Mouse (Mus musculus) heart, embryonic 12.5 days (tissue): ENCODE results near the gene Atp6v1g1. TPM values are rescaled to one million over a fixed set of nuclear protein-coding genes. Genes with fewer than 3 reads are reported as not detected.

ENCODE experiments used
- ATAC-seq: fragments of 200-750 bp; cut with Nextera tagmentation; 2 replicates; pipeline ENCODE4 v1.8.0; 2017; ENCODE audit warnings: moderate TSS enrichment, moderate library complexity; ENCODE audit not compliant: insufficient number of reproducible peaks, low FRiP score
- H3K27ac ChIP-seq: fragments of 300-500 bp; sonication (generic); 2 replicates; pipeline ENCODE4 v1.5.1; 2016; ENCODE audit warnings: mild to moderate bottlenecking, moderate library complexity; ENCODE audit not compliant: poor library complexity, severe bottlenecking
- H3K27me3 ChIP-seq: fragments of 300-500 bp; sonication (generic); replicated peaks from 2 replicates; pipeline ENCODE4 v1.6.1; 2016; ENCODE audit warnings: mild to moderate bottlenecking, moderate library complexity
- H3K36me3 ChIP-seq: fragments of 300-500 bp; sonication (generic); 2 replicates; pipeline ENCODE4 v1.6.1; 2016; ENCODE audit warnings: mild to moderate bottlenecking, moderate library complexity
- H3K4me1 ChIP-seq: fragments of 300-500 bp; sonication (generic); replicated peaks from 2 replicates; pipeline ENCODE4 v1.6.1; 2016; ENCODE audit warnings: mild to moderate bottlenecking
- H3K4me2 ChIP-seq: fragments of 300-500 bp; sonication (generic); 2 replicates; pipeline ENCODE4 v1.6.1; 2016; ENCODE audit warnings: mild to moderate bottlenecking, moderate library complexity
- H3K4me3 ChIP-seq: fragments of 300-500 bp; sonication (generic); 2 replicates; pipeline ENCODE4 v1.5.1; 2016; ENCODE audit warnings: mild to moderate bottlenecking
- H3K9ac ChIP-seq: fragments of 300-500 bp; sonication (generic); 2 replicates; pipeline ENCODE4 v1.6.1; 2016; ENCODE audit warnings: mild to moderate bottlenecking, moderate library complexity
- H3K9me3 ChIP-seq: fragments of 300-500 bp; sonication (generic); replicated peaks from 2 replicates; pipeline ENCODE4 v1.6.1; 2016; ENCODE audit warnings: mild to moderate bottlenecking, moderate library complexity
- WGBS: fragments of 180-500 bp; shearing (Covaris S2); methylation state at CpG from one replicate; pipeline ENCODE4 v1.1.7; 2016; 5-methylcytosine and 5-hydroxymethylcytosine counted together
- polyA plus RNA-seq: library from polyadenylated mRNA; unstranded; fragments of >200 nt; fragmentation: Nextera tagmentation; extraction: Ambion mirVana; gene quantifications from 2 replicates; pipeline ENCODE4 v1.2.1, GENCODE M21; 2016

The Atp6v1g1 gene
- polyA plus RNA-seq, 1 experiment from 2014 or later: 196 TPM

DNA sequence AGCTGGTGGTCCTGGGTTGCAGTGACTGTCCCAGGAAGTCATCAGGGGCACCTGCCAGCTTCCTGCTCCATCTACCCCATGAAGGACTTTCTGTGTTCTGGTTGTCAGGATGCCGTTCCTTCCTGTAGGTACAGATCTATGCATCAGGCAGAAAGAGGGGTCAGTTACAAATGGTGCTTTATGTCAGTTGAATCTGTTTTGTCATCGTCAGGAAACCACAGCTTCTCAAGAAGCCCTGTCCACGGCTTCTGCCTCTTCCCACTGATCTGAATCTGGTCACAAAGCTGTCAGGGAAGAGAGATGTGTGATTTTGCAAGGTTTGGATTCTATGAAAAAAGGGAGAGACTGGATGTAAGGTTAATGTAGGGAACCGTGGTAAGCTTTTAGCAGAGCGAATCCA is 29.6 kb upstream of the Atp6v1g1 start:
- 79% methylated on average over 5 of the region's 5 CpGs for WGBS
- ATAC-seq: no peak
- Histone ChIP-seq H3K4me1 (no peaks in the 10 kb centered on the region), H3K9me3 (no peaks in the 10 kb centered on the region), H3K27ac (no peak overlapping the region), H3K4me2 (no peak overlapping the region), H3K9ac (no peak overlapping the region), H3K4me3 (no peak overlapping the region), H3K27me3 (peaks cover 3% of the 10 kb centered on the region; the same call in 1 of the 2 replicates), H3K36me3 (no peaks in the 10 kb centered on the region)

DNA sequence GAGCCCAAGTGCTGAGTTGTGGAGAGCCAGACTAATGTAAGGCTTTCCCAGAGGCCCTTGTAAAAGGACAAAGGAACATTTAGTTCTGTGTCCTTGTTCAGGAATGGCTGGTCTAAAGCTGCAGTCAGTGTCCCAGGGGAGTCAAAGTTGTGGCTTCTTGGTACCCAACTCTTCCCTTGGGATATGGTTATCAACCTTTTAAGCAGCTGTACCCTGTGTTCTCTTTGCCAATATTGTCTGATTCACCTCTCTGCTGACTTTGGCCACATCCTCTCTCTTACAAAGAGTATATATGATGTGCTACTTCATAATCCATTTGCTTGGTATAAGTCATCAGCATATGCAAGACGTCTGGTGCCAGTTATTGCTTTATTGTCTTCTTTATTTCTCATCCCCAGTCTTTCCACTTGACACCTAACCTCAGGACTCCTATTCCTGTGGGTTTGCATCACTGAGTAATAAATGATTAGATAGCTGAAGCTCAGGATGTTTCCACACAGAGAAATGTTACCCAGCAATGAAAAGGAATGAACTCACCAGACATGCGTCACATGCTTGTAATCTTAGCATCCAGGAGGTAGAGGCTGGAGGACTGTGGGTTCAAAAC is 22.7 kb upstream of the Atp6v1g1 start:
- WGBS: 68% methylated on average over 2 of the region's 2 CpGs
- H3K36me3 ChIP-seq: no peaks in the 10 kb centered on the region
- no peaks in the 10 kb centered on the region for H3K27me3 ChIP-seq
- no peak overlapping the region for H3K9ac ChIP-seq
- H3K27ac ChIP-seq: no peak overlapping the region
- H3K4me3 ChIP-seq: no peak overlapping the region
- no peak for ATAC-seq
- H3K9me3 ChIP-seq: no peaks in the 10 kb centered on the region
- H3K4me1 ChIP-seq: no peaks in the 10 kb centered on the region
- H3K4me2 ChIP-seq: no peak overlapping the region

DNA sequence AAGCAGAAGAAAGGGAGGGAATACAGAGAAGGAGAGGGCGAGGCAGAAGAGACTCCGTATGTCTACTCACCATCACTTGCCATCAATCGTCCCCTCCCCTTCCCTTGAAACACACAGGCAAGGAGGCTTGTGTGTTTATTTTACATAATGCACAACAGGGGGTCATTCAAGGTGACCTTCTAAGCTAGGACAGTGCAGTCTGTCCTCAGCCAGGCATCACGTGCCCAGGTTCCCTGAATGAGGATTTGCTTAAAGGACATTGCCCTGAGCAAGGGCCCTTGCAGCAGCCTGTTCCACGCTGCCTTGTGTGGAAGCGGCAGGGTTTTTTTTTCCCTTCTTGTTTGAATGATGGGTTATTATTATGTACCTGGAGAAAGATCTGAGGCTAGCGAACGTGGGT is 19.1 kb upstream of the Atp6v1g1 start:
- Histone ChIP-seq H3K9ac (no peak overlapping the region), H3K27me3 (no peaks in the 10 kb centered on the region), H3K9me3 (no peaks in the 10 kb centered on the region), H3K4me2 (no peak overlapping the region), H3K27ac (no peak overlapping the region), H3K4me1 (no peaks in the 10 kb centered on the region), H3K36me3 (no peaks in the 10 kb centered on the region), H3K4me3 (no peak overlapping the region)
- ATAC-seq: no peak
- WGBS: 78% methylated on average over 8 of the region's 8 CpGs

DNA sequence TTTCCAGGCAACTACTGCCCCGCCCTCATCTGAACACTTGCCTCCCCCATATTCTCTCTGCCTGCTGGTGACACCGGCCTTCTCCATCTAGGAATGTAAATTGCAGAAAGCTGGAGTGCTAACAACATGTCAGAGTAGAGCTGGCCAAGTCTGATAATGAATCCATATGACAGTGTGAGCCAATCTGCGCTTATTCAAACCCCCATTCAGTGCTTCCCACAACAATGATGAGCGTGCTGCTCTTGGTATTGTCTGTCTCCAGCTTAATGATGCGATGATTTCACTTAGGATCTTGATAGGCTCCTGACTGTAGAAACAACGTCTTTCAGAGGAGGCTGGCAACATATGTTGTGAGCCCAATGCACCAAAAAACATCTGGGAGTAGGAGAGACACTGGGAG is 15.6 kb upstream of the Atp6v1g1 start:
- Histone ChIP-seq H3K9me3 (no peaks in the 10 kb centered on the region), H3K27ac (no peak overlapping the region), H3K4me3 (no peak overlapping the region), H3K36me3 (no peaks in the 10 kb centered on the region), H3K4me1 (no peaks in the 10 kb centered on the region), H3K27me3 (peaks cover 3% of the 10 kb centered on the region; the same call in 1 of the 2 replicates), H3K4me2 (no peak overlapping the region), H3K9ac (no peak overlapping the region)
- WGBS: 63% methylated on average over 6 of the region's 6 CpGs
- no peak for ATAC-seq

DNA sequence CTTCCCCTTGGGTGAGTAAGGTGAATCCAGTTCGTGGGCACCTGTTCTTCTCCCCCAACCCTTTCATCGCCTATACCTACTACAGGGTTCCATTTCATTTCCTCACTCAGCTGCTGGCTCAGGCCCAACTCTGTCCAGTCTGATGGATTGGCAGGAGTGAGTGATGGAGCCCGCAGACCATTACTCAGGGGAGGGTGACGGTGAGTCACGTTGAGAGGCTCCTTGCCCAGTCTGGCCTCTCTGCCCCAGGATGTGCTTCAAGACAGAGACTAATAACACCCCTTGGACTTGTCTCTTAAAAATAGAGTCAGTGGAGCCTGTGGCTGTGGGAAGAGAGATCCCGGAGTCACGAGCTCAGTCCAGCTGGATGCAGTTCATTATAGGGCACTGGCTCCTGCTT is 14.2 kb upstream of the Atp6v1g1 start:
- Histone ChIP-seq H3K4me3 (no peak overlapping the region), H3K27me3 (peaks cover 15% of the 10 kb centered on the region; the same call in 1 of the 2 replicates), H3K4me2 (no peak overlapping the region), H3K36me3 (no peaks in the 10 kb centered on the region), H3K27ac (no peak overlapping the region), H3K9ac (no peak overlapping the region), H3K4me1 (no peaks in the 10 kb centered on the region), H3K9me3 (no peaks in the 10 kb centered on the region)
- WGBS: 81% methylated on average over 7 of the region's 7 CpGs
- no peak for ATAC-seq

DNA sequence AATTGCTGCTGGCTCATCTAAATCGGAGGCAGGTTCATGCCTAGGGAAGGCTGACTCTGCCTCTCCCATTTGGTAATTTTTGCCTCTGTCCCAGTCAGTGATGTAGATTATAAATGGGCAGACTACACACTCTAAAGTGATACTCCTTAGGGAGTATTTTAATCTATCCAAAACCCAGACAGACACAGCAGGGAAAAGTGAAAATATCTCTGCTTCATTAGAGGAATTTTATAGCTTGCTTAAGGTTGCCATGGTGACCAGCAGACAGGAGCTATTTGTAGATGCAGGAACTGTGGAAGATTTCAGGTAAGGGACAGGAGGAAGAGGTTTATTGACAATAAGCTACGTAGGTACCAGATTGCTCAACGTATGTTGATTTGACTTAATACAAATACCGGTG is 7.0 kb upstream of the Atp6v1g1 start:
- no peak for ATAC-seq
- Histone ChIP-seq H3K4me1 (peaks cover 10% of the 10 kb centered on the region), H3K27me3 (peaks cover 15% of the 10 kb centered on the region; the same call in 1 of the 2 replicates), H3K9ac (no peak overlapping the region), H3K9me3 (no peaks in the 10 kb centered on the region), H3K4me2 (no peak overlapping the region), H3K27ac (no peak overlapping the region), H3K36me3 (no peaks in the 10 kb centered on the region), H3K4me3 (no peak overlapping the region)
- WGBS: 85% methylated on average over 4 of the region's 4 CpGs

DNA sequence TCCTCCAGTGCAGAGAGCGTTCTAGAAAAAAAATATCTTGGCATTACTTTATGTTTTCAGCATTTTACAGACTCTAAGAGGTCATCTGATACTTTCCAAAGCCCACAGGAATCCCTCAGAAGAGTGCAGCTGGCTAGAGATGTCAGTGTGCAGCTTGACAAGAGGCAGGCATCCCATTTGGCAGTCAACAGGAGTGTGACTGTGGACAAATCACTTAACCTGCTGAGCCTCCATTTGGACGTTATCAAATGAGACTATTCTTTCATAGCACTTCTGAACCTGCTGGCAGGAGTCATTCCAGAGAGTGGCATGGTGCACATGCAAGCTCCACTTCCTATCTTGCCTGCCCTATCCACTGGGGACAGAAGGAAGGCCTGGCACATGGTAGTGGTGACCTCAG is 2.4 kb upstream of the Atp6v1g1 start:
- 17% methylated on average over 2 of the region's 2 CpGs for WGBS
- Histone ChIP-seq H3K27me3 (no peaks in the 10 kb centered on the region), H3K9me3 (no peaks in the 10 kb centered on the region), H3K4me1 (peaks cover 40% of the 10 kb centered on the region), H3K9ac (no peak overlapping the region), H3K4me3 (no peak overlapping the region), H3K36me3 (0 out of 2 replicates have a peak, but pooled peaks cover 4% of the 10 kb centered on the region), H3K27ac (peak overlapping the region; percentile 55), H3K4me2 (no peak overlapping the region)
- no peak for ATAC-seq

DNA sequence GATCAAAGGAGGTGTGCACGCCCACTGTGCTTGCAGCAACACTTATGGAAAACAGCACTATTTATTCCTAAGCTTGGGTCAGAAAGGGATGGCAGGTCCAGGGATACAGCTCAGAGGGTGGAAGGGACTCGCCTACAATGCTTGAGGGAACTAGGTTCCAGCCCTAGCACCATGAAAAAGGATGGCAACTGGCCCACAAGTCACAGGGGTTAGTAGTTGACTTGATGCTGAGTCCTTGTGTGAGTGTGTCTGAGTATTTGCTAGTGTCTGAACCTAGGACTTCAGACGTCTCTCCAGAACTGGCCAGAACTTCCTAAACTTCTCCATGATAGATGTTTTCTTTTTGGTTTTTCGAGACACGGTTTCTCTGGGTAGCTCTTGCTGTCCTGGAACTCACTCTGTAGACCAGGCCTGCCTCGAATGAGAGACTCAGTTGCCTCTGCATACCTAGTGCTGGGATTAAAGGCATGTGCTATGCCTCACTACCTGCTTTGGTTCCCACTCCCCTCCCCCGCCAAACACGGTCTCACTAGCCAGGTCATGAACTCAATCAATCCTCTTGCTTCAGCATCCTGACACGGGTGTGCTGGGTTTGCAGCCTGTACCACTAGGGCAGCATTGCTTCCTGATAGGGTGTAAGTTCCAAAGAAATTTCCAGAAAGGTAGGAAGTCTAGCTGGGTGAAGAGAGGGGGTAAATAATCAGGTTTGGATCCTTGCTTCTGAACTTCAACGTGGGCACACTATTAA is 652 bp upstream of the Atp6v1g1 start:
- 62% methylated on average over 10 of the region's 10 CpGs for WGBS
- peak overlapping the region; percentile 62 for H3K27ac ChIP-seq
- no peaks in the 10 kb centered on the region for H3K27me3 ChIP-seq
- H3K4me2 ChIP-seq: peak overlapping the region; percentile 54
- peak overlapping the region; percentile 30 for H3K4me3 ChIP-seq
- ATAC-seq: peak; percentile 58
- H3K9ac ChIP-seq: no peak overlapping the region
- H3K36me3 ChIP-seq: peaks cover 15% of the 10 kb centered on the region
- peaks cover 47% of the 10 kb centered on the region for H3K4me1 ChIP-seq
- no peaks in the 10 kb centered on the region for H3K9me3 ChIP-seq

DNA sequence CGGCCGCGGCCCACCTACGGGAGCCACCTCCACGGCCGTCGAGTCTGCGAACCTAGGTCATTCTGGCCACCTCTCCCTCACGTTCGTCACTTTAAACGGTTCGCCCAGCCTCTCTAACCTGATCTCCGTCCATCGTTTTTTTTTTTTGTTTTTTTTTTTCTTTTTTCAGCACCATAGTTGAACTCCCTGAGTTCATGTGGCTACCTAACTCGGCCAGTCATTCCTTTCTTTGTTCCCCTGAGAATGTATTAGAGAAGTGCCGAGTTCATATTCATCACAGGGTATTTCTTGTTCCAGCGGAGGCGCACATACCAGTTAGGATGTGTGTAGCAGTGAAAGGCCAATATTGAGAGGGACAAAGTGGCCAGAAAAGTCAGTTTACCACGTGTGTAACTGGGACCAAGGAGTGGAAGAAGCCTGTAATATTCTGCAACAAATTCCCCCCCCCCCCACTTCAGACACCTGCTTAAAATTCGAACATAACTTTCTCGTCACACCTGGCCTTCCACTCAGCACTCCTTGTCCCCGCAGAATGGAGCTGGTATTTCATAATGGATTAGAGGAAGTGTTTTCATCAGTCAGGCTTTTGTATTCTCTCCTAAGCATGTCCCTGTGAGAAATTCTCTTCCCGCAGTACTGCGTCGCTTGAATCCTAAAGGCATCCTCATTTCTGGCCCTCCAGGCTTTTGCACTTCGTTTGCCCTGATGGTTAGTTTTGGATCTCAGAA is 823 bp downstream of the Atp6v1g1 start:
- peak overlapping the region; percentile 97 for H3K4me3 ChIP-seq
- no peak for ATAC-seq
- 21% methylated on average over 25 of the region's 26 CpGs for WGBS
- peak overlapping the region; percentile 76 for H3K4me2 ChIP-seq
- peak overlapping the region; percentile 88 for H3K27ac ChIP-seq
- peaks cover 47% of the 10 kb centered on the region for H3K4me1 ChIP-seq
- H3K36me3 ChIP-seq: peaks cover 25% of the 10 kb centered on the region
- H3K9me3 ChIP-seq: no peaks in the 10 kb centered on the region
- H3K27me3 ChIP-seq: no peaks in the 10 kb centered on the region
- peak overlapping the region; percentile 98 for H3K9ac ChIP-seq

DNA sequence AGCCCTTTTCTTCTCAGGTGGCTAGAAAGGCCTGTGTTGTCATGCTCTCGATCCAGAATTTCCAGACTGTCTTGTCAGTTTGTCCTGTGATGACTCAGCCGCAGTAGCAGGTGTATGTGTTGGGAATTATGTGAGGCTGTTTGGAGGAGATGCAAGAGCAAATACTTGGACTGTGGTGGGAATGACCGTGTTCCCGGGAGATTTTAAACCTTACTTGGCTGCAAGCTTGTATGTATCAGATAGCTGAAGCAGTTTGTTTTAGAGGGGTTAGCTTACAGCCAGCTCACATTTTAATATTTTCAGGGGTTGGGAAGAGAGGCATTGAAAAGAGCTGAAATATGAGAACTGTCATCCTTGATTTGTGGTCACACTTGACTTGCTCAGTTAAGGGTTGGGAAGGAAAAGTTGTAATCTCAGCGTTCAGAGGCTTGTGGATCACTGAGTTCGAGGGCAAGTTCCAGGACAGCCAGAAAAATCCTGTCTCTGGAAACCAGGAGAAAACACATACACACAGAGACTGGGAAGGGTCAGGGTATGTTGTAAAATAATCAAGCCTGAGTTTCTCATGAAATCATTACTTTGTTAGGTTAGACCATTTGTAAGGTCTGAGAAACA is 2.0 kb downstream of the Atp6v1g1 start:
- no peaks in the 10 kb centered on the region for H3K9me3 ChIP-seq
- ATAC-seq: no peak

DNA sequence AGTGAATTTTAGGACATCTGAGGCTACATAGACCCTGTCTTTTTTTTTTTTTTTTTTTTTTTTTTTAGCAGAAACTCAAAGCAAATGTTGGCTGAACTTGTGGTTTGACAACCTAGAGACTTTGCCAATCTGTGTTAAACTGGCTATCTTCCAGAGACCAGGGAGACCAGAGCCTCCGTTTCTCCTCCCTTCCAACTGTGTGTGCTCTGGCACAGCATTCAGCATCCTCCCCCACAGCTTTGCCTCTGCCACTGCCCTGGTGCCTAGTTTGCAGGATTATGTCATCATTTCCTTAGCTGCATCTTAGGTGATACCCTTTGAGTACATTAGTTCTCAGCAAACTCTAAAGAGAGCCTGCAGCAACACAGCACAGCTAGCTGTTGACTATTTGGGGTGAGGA is 3.2 kb downstream of the Atp6v1g1 start:
- Histone ChIP-seq H3K9me3 (no peaks in the 10 kb centered on the region), H3K36me3 (peaks cover 48% of the 10 kb centered on the region)
- ATAC-seq: no peak

More for the DNA sequence above, 2.0 kb downstream of the Atp6v1g1 start:
- WGBS: 87% methylated on average over 6 of the region's 6 CpGs
- peak overlapping the region; percentile 97 for H3K4me3 ChIP-seq
- H3K27me3 ChIP-seq: no peaks in the 10 kb centered on the region
- peaks cover 35% of the 10 kb centered on the region for H3K36me3 ChIP-seq
- peaks cover 47% of the 10 kb centered on the region for H3K4me1 ChIP-seq
- peak overlapping the region; percentile 22; the same call in 1 of the 2 replicates for H3K9ac ChIP-seq
- peak overlapping the region; percentile 76 for H3K4me2 ChIP-seq
- no peak overlapping the region for H3K27ac ChIP-seq

More for the DNA sequence above, 3.2 kb downstream of the Atp6v1g1 start:
- H3K27me3 ChIP-seq: no peaks in the 10 kb centered on the region
- H3K4me1 ChIP-seq: peaks cover 35% of the 10 kb centered on the region
- H3K4me3 ChIP-seq: no peak overlapping the region
- 55% methylated on average over 1 of the region's 1 CpGs for WGBS
- no peak overlapping the region for H3K4me2 ChIP-seq
- H3K27ac ChIP-seq: no peak overlapping the region
- no peak overlapping the region for H3K9ac ChIP-seq
